Comparison of ENCODE assay signal across 26 mouse cellular contexts in the genomic region with DNA sequence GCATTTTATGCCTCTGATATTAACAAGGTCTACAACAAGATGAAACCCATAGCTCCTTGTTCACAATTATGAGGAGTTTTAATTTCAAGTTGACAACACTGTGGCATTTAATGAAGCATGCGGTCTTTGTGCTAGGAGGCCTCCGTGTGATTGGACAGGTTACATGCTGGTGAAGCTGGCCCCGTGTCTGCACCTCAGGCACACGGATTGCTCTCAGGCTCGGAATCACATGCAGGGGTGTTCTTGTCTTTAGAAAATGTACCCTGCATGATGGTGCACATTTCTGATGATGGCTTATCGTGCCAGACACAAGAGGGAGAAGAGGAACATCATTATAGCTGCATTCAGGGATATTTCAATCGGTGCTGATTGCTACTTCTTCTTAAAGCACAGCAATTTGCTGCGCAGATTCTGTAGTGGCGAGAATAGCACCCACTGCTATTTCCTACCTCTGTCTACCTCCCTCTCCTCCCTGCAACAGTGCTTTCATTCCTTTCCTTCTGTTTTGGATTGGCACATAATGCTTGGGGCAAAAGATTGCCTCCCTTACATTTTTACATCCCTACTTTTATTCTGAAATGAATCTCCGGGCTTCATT.
DNase-seq lines count a peak whose midpoint lies in the region; ATAC-seq lines count a peak whose summit lies in the region.
"Had no signal": no experiment of that assay in that cellular context is flagged by ENCODE, and none has a peak within 500 bp of the region (broad histone marks: within the 10 kb centered on the region; RNA-seq: fewer than 3 reads in every experiment).

No protein-coding gene starts in this region.

- H3K4me3 ChIP-seq in hindbrain, embryonic 16.5 days (ENCODE audit: low read length): no peak overlapping the region
- no peak overlapping the region for H3K4me3 ChIP-seq in hindbrain, embryonic 11.5 days (ENCODE audit: low read depth, low read length)
- no peak overlapping the region for H3K4me3 ChIP-seq in midbrain, embryonic 15.5 days
- H3K4me3 ChIP-seq in midbrain, embryonic 10.5 days: no peak overlapping the region
- peak overlapping the region; percentile 4; the same call in 1 of the 2 replicates for H3K4me3 ChIP-seq in forebrain, embryonic 15.5 days
- H3K4me3 ChIP-seq: embryonic facial prominence, embryonic 13.5 days; heart, adult 2 months; heart, embryonic 13.5 days; hindbrain, embryonic 12.5 days; stomach, embryonic 15.5 days had no signal

- H3K9ac ChIP-seq in hindbrain, embryonic 16.5 days (ENCODE audit: low read depth, low read length): no peak overlapping the region
- H3K9ac ChIP-seq in hindbrain, embryonic 11.5 days (ENCODE audit: low read depth, low read length): no peak overlapping the region
- no peak overlapping the region for H3K9ac ChIP-seq in midbrain, embryonic 15.5 days
- no peak overlapping the region for H3K9ac ChIP-seq in forebrain, embryonic 15.5 days (replicated peaks)
- H3K9ac ChIP-seq: embryonic facial prominence, embryonic 13.5 days; heart, embryonic 13.5 days; hindbrain, embryonic 12.5 days; liver, postnatal 0 days; stomach, embryonic 15.5 days had no signal

- no peaks in the 10 kb centered on the region for H3K36me3 ChIP-seq in hindbrain, embryonic 16.5 days (ENCODE audit: control insufficient read depth, insufficient read depth, low read length)
- no peaks in the 10 kb centered on the region for H3K36me3 ChIP-seq in hindbrain, embryonic 11.5 days (ENCODE audit: control insufficient read depth, insufficient read depth, low read length)
- no peaks in the 10 kb centered on the region for H3K36me3 ChIP-seq in midbrain, embryonic 15.5 days (replicated peaks)
- no peaks in the 10 kb centered on the region for H3K36me3 ChIP-seq in midbrain, embryonic 10.5 days
- H3K36me3 ChIP-seq in forebrain, embryonic 15.5 days: no peaks in the 10 kb centered on the region
- H3K36me3 ChIP-seq: embryonic facial prominence, embryonic 13.5 days; heart, embryonic 13.5 days; hindbrain, embryonic 12.5 days; stomach, embryonic 15.5 days had no signal

- 0 out of 2 replicates have a peak, but pooled peaks cover 2% of the 10 kb centered on the region for H3K4me1 ChIP-seq in hindbrain, embryonic 16.5 days (ENCODE audit: control insufficient read depth, insufficient read depth, low read depth, low read length)
- H3K4me1 ChIP-seq in hindbrain, embryonic 11.5 days (replicated peaks; ENCODE audit: control insufficient read depth, insufficient read depth, low read length): no peaks in the 10 kb centered on the region
- H3K4me1 ChIP-seq in midbrain, embryonic 15.5 days: peaks cover 13% of the 10 kb centered on the region
- H3K4me1 ChIP-seq in midbrain, embryonic 10.5 days: peaks cover 28% of the 10 kb centered on the region
- peaks cover 20% of the 10 kb centered on the region for H3K4me1 ChIP-seq in forebrain, embryonic 15.5 days
- H3K4me1 ChIP-seq: hindbrain, embryonic 12.5 days; stomach, embryonic 15.5 days had no signal

- DNase-seq in hindbrain, embryonic 11.5 days (ENCODE audit: low spot score): no peak
- DNase-seq in midbrain, embryonic 10.5 days (ENCODE audit: low spot score): no peak
- DNase-seq in retina, postnatal 1 day: peak; percentile 65
- DNase-seq in T-cell, adult 2 months (ENCODE audit: low spot score): no peak
- no peak for DNase-seq in cerebellum, postnatal 25 days
- DNase-seq: adrenal gland, postnatal 36 days; cerebellum, adult 2 months; cerebellum, postnatal 36 days; embryo, embryonic 11 days; gastrocnemius, postnatal 36 days; heart, adult 2 months; heart, postnatal 14 days; kidney, adult 2 months; kidney, postnatal 10 days; liver, postnatal 0 days; thymus, postnatal 4 days had no signal

- H3K27me3 ChIP-seq in hindbrain, embryonic 16.5 days (replicated peaks; ENCODE audit: control insufficient read depth, insufficient read depth, low read length): no peaks in the 10 kb centered on the region
- H3K27me3 ChIP-seq in hindbrain, embryonic 11.5 days (ENCODE audit: control insufficient read depth, insufficient read depth, low read length): no peaks in the 10 kb centered on the region
- H3K27me3 ChIP-seq in midbrain, embryonic 15.5 days (replicated peaks): no peaks in the 10 kb centered on the region
- peaks cover 17% of the 10 kb centered on the region; the same call in 1 of the 2 replicates for H3K27me3 ChIP-seq in midbrain, embryonic 10.5 days (ENCODE audit: low read depth, poor library complexity, severe bottlenecking)
- H3K27me3 ChIP-seq in forebrain, embryonic 15.5 days: no peaks in the 10 kb centered on the region
- H3K27me3 ChIP-seq: embryonic facial prominence, embryonic 13.5 days; heart, embryonic 13.5 days; stomach, embryonic 15.5 days had no signal

- H3K4me2 ChIP-seq in hindbrain, embryonic 16.5 days (ENCODE audit: low read length): no peak overlapping the region
- H3K4me2 ChIP-seq in hindbrain, embryonic 11.5 days (replicated peaks; ENCODE audit: low read depth, low read length): no peak overlapping the region
- H3K4me2 ChIP-seq in midbrain, embryonic 15.5 days: no peak overlapping the region
- peak overlapping the region; percentile 30 for H3K4me2 ChIP-seq in forebrain, embryonic 15.5 days (replicated peaks)
- H3K4me2 ChIP-seq: embryonic facial prominence, embryonic 13.5 days; heart, embryonic 13.5 days; hindbrain, embryonic 12.5 days; liver, embryonic 11.5 days; midbrain, embryonic 11.5 days; stomach, embryonic 15.5 days had no signal

- ATAC-seq in hindbrain, embryonic 16.5 days: 0 out of 2 replicates have a peak, but pooled peaks have one; percentile 50
- no peak for ATAC-seq in hindbrain, embryonic 11.5 days (ENCODE audit: low FRiP score)
- ATAC-seq in midbrain, embryonic 15.5 days (replicated peaks): peak; percentile 62; the same call in 1 of the 2 replicates
- ATAC-seq in forebrain, embryonic 15.5 days (replicated peaks): peak; percentile 57
- ATAC-seq: liver, postnatal 0 days; lung, postnatal 0 days had no signal

- WGBS in hindbrain, embryonic 16.5 days: 62% methylated on average over 10 of the region's 10 CpGs
- 89% methylated on average over 10 of the region's 10 CpGs for WGBS in hindbrain, embryonic 11.5 days
- WGBS in midbrain, embryonic 15.5 days: 60% methylated on average over 10 of the region's 10 CpGs
- WGBS in midbrain, embryonic 10.5 days: 86% methylated on average over 10 of the region's 10 CpGs
- WGBS in forebrain, embryonic 15.5 days: 25% methylated on average over 10 of the region's 10 CpGs

- H3K9me3 ChIP-seq in hindbrain, embryonic 16.5 days (ENCODE audit: control insufficient read depth, low read length): no peaks in the 10 kb centered on the region
- H3K9me3 ChIP-seq in hindbrain, embryonic 11.5 days (ENCODE audit: control insufficient read depth, low read length): no peaks in the 10 kb centered on the region
- no peaks in the 10 kb centered on the region for H3K9me3 ChIP-seq in midbrain, embryonic 15.5 days
- no peaks in the 10 kb centered on the region for H3K9me3 ChIP-seq in midbrain, embryonic 10.5 days (replicated peaks)
- H3K9me3 ChIP-seq in forebrain, embryonic 15.5 days: no peaks in the 10 kb centered on the region
- H3K9me3 ChIP-seq: embryonic facial prominence, embryonic 13.5 days; heart, embryonic 13.5 days; hindbrain, embryonic 12.5 days; stomach, embryonic 15.5 days had no signal

- H3K27ac ChIP-seq in hindbrain, embryonic 16.5 days (ENCODE audit: low read depth, low read length): no peak overlapping the region
- H3K27ac ChIP-seq in hindbrain, embryonic 11.5 days (ENCODE audit: low read depth, low read length): no peak overlapping the region
- no peak overlapping the region for H3K27ac ChIP-seq in midbrain, embryonic 15.5 days
- no peak overlapping the region for H3K27ac ChIP-seq in midbrain, embryonic 10.5 days (replicated peaks)
- 0 out of 2 replicates have a peak overlapping the region, but pooled peaks have one; percentile 27 for H3K27ac ChIP-seq in forebrain, embryonic 15.5 days (replicated peaks)
- H3K27ac ChIP-seq: embryonic facial prominence, embryonic 13.5 days; heart, adult 2 months; heart, embryonic 13.5 days; hindbrain, embryonic 12.5 days; stomach, embryonic 15.5 days had no signal
